Mouse (Mus musculus) lung, embryonic 16.5 days (tissue): ENCODE measurements around the gene 2010300C02Rik. TPM values are rescaled to one million over a fixed set of nuclear protein-coding genes. Genes with fewer than 3 reads are reported as not detected.
A peak's percentile ranks its signal among the peaks of the same experiment; 100 is the strongest.

Experiments used
- ATAC-seq: fragments of 200-750 bp; cut with Nextera tagmentation; 2 replicates; pipeline ENCODE4 v1.8.0; 2017; ENCODE audit warnings: low read depth, mild to moderate bottlenecking, moderate library complexity
- H3K27ac ChIP-seq: fragments of 300-500 bp; sonication (generic); 2 replicates; pipeline ENCODE4 v1.5.1; 2014; ENCODE audit warnings: mild to moderate bottlenecking, control low read depth, low read length
- H3K27me3 ChIP-seq: fragments of 300-500 bp; sonication (generic); 2 replicates; pipeline ENCODE4 v1.6.1; 2014; ENCODE audit warnings: low read depth, low read length, mixed read lengths; ENCODE audit not compliant: control insufficient read depth, insufficient read depth
- H3K36me3 ChIP-seq: fragments of 300-500 bp; sonication (generic); 2 replicates; pipeline ENCODE4 v1.6.1; 2014; ENCODE audit warnings: low read length; ENCODE audit not compliant: control insufficient read depth, insufficient read depth
- H3K4me1 ChIP-seq: fragments of 300-500 bp; sonication (generic); replicated peaks from 2 replicates; pipeline ENCODE4 v1.6.1; 2014; ENCODE audit warnings: low read length, mixed read lengths; ENCODE audit not compliant: control insufficient read depth, insufficient read depth
- H3K4me2 ChIP-seq: fragments of 300-500 bp; sonication (generic); 2 replicates; pipeline ENCODE4 v1.6.1; 2014; ENCODE audit warnings: low read depth, low read length, control low read depth
- H3K4me3 ChIP-seq: fragments of 300-500 bp; sonication (generic); 2 replicates; pipeline ENCODE4 v1.5.1; 2014; ENCODE audit warnings: mild to moderate bottlenecking, low read length, control low read depth
- H3K9ac ChIP-seq: fragments of 300-500 bp; sonication (generic); 2 replicates; pipeline ENCODE4 v1.6.1; 2014; ENCODE audit warnings: low read length, control low read depth
- H3K9me3 ChIP-seq: fragments of 300-500 bp; sonication (generic); 2 replicates; pipeline ENCODE4 v1.6.1; 2016; ENCODE audit warnings: low read length; ENCODE audit not compliant: control insufficient read depth
- WGBS: fragments of 180-500 bp; shearing (Covaris S2); extraction: QIAGEN DNeasy Blood & Tissue Kit; methylation state at CpG from one replicate; pipeline ENCODE4 v1.1.7; 2014; 5-methylcytosine and 5-hydroxymethylcytosine counted together
- polyA plus RNA-seq: library from polyadenylated mRNA; unstranded; fragments of >200 nt; fragmentation: Nextera tagmentation; extraction: Ambion mirVana; gene quantifications from 2 replicates; pipeline ENCODE4 v1.2.1, GENCODE M21; 2015

The 2010300C02Rik gene
- 12.7 and 13.0 TPM in 2 replicates for polyA plus RNA-seq

- Histone ChIP-seq H3K4me2 (peak within 1 kb of the TSS; percentile 88), H3K36me3 (no peaks in the 10 kb centered on the region), H3K27ac (peak within 1 kb of the TSS; percentile 82), H3K9ac (peak within 1 kb of the TSS; percentile 76), H3K27me3 (peaks cover 3% of the 10 kb centered on the region; the same call in 1 of the 2 replicates), H3K4me3 (peak within 1 kb of the TSS; percentile 66), H3K4me1 (no peaks in the 10 kb centered on the region; the same call in 1 of the 2 replicates), H3K9me3 (no peaks in the 10 kb centered on the region)
- ATAC-seq, result peak; percentile 92
- 1% methylated on average over 40 of the region's 69 CpGs for WGBS
Observed at GRCm38 (mm10) chr1:37719761-37720640, at the start of gene 2010300C02Rik. TSS of gene 2010300C02Rik (minus strand) at chr1:37720085.

- no peak for ATAC-seq
- no peaks in the 10 kb centered on the region for H3K36me3 ChIP-seq
- H3K27ac ChIP-seq, result no peak overlapping the region
Observed at GRCm38 (mm10) chr1:37759407-37759806, 39.5 kb upstream of the 2010300C02Rik start.

GRCm38 (mm10) chr1:37744650-37745259 is 24.9 kb upstream of the 2010300C02Rik start:
- Histone ChIP-seq H3K9ac (no peak overlapping the region), H3K9me3 (no peaks in the 10 kb centered on the region), H3K27me3 (no peaks in the 10 kb centered on the region), H3K4me1 (no peaks in the 10 kb centered on the region), H3K36me3 (no peaks in the 10 kb centered on the region), H3K4me2 (no peak overlapping the region), H3K4me3 (no peak overlapping the region), H3K27ac (no peak overlapping the region)
- 64% methylated on average over 9 of the region's 9 CpGs for WGBS
- ATAC-seq, result no peak

More at GRCm38 (mm10) chr1:37759407-37759806, 39.5 kb upstream of the 2010300C02Rik start:
- no peak overlapping the region for H3K4me3 ChIP-seq
- no peak overlapping the region for H3K9ac ChIP-seq
- no peak overlapping the region for H3K4me2 ChIP-seq
- H3K4me1 ChIP-seq, result no peaks in the 10 kb centered on the region
- H3K9me3 ChIP-seq, result no peaks in the 10 kb centered on the region
- no peaks in the 10 kb centered on the region for H3K27me3 ChIP-seq

- H3K4me3 ChIP-seq, result no peak overlapping the region
- no peaks in the 10 kb centered on the region for H3K27me3 ChIP-seq
- no peaks in the 10 kb centered on the region for H3K36me3 ChIP-seq
- no peak overlapping the region for H3K4me2 ChIP-seq
- ATAC-seq, result no peak
- WGBS, result 62% methylated on average over 14 of the region's 14 CpGs
- H3K9me3 ChIP-seq, result no peaks in the 10 kb centered on the region
- no peaks in the 10 kb centered on the region for H3K4me1 ChIP-seq
- no peak overlapping the region for H3K27ac ChIP-seq
- H3K9ac ChIP-seq, result no peak overlapping the region
Observed at GRCm38 (mm10) chr1:37742602-37743270, 22.9 kb upstream of the 2010300C02Rik start.

- Histone ChIP-seq H3K4me2 (no peak overlapping the region), H3K4me1 (no peaks in the 10 kb centered on the region), H3K27ac (no peak overlapping the region), H3K9ac (no peak overlapping the region), H3K36me3 (no peaks in the 10 kb centered on the region), H3K9me3 (no peaks in the 10 kb centered on the region), H3K4me3 (no peak overlapping the region), H3K27me3 (no peaks in the 10 kb centered on the region)
- no peak for ATAC-seq
- WGBS, result 78% methylated on average over 11 of the region's 11 CpGs
Observed at GRCm38 (mm10) chr1:37742126-37742525, 22.2 kb upstream of the 2010300C02Rik start.

GRCm38 (mm10) chr1:37740161-37740802 is 20.4 kb upstream of the 2010300C02Rik start:
- ATAC-seq, result no peak
- H3K9me3 ChIP-seq, result no peaks in the 10 kb centered on the region
- H3K9ac ChIP-seq, result no peak overlapping the region
- H3K4me1 ChIP-seq, result no peaks in the 10 kb centered on the region
- H3K27me3 ChIP-seq, result no peaks in the 10 kb centered on the region
- no peak overlapping the region for H3K27ac ChIP-seq
- H3K4me3 ChIP-seq, result no peak overlapping the region
- 56% methylated on average over 8 of the region's 8 CpGs for WGBS
- H3K4me2 ChIP-seq, result no peak overlapping the region
- no peaks in the 10 kb centered on the region for H3K36me3 ChIP-seq

- 55% methylated on average over 2 of the region's 2 CpGs for WGBS
- ATAC-seq, result no peak
- no peaks in the 10 kb centered on the region for H3K4me1 ChIP-seq
Observed at GRCm38 (mm10) chr1:37738895-37739294, 19.0 kb upstream of the 2010300C02Rik start.

GRCm38 (mm10) chr1:37737045-37737444 is 17.2 kb upstream of the 2010300C02Rik start:
- Histone ChIP-seq H3K27ac (no peak overlapping the region), H3K4me2 (no peak overlapping the region), H3K4me1 (no peaks in the 10 kb centered on the region), H3K9me3 (no peaks in the 10 kb centered on the region), H3K9ac (no peak overlapping the region), H3K27me3 (no peaks in the 10 kb centered on the region), H3K36me3 (no peaks in the 10 kb centered on the region), H3K4me3 (no peak overlapping the region)
- no peak for ATAC-seq
- 70% methylated on average over 4 of the region's 4 CpGs for WGBS

More at GRCm38 (mm10) chr1:37738895-37739294, 19.0 kb upstream of the 2010300C02Rik start:
- no peak overlapping the region for H3K27ac ChIP-seq
- no peaks in the 10 kb centered on the region for H3K27me3 ChIP-seq
- H3K4me2 ChIP-seq, result no peak overlapping the region
- no peak overlapping the region for H3K4me3 ChIP-seq
- H3K9ac ChIP-seq, result no peak overlapping the region
- no peaks in the 10 kb centered on the region for H3K9me3 ChIP-seq
- no peaks in the 10 kb centered on the region for H3K36me3 ChIP-seq
